Mouse (Mus musculus): ENCODE results near the gene Tfb1m. TPM values are rescaled to one million over a fixed set of nuclear protein-coding genes. Genes with fewer than 3 reads are reported as not detected.

Tfb1m gene
- total RNA-seq, 2 experiments from 2014 or later: 6.2 to 6.5 TPM

DNA sequence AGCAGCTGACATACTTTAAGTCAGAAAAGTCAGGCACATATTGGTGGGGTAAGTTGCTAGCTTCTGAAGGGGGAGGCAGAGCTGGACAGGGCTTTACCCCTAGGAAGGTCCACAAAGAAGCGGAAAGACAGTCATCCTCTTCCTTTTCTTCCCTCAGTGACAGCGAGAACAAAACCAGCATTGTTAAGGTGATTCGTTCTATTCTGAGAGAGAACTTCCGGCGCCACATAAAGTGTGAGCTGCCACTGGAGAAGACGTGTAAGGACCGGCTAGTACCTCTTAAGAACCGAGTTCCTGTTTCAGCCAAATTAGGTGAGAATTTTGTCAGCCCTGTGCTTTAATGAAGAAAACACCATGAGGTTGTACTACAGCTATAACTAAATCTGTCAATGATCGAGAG is 41.2 kb downstream of the Tfb1m start:
- intact Hi-C loops (cut with DNase I): no loop called here
- DNase-seq (ENCODE audit: low spot score in 2 of 2): no peak

DNA sequence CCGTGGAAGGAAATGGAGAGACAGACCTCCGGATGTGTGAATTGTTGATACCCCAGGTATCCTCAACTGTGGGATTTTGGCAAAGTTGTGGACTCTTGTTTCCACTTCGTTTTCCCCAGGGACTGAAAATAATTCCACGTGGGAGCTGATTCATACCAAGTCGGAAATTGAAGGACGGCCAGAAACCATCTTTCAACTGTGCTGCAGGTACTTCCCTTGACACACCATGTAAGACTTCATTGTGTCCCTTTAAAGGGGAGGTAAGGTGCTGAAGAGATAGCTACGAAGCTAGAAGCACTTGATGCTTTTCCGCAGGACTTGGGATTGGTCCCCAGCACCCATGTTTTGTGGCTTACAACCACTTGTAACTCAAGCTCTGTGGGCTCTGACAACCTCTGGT is 41.7 kb downstream of the Tfb1m start:
- DNase-seq (ENCODE audit: low spot score in 2 of 2): no peak
- intact Hi-C loops (cut with DNase I): no loop called here

GRCm38 (mm10) chr17:3514316-3514715 is 43.3 kb downstream of the Tfb1m start:
- DNase-seq (ENCODE audit: low spot score in 2 of 2): no peak
- intact Hi-C loops (cut with DNase I): no loop called here

DNA sequence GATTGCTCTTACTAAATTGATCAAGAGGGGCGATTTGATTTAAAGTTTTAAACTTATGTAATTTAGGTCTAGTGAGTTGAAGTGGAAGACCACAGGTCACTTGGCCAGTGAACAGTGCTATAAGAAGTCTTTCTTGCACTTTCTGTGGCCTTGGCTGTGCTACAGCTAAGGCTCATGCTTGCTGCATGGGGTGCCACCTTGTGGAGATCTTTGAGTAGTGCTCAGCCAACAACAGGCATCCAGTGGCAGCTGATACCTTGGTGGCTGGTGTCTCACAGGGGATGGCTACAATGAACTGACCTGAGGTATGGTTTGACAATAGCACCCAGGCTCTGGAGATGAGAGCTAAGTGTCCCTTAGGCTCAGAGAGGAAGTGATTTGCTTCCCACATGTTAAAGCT is 47.7 kb downstream of the Tfb1m start:
- DNase-seq (ENCODE audit: low spot score in 2 of 2): peak; percentile 64 to 81
- intact Hi-C loops (cut with DNase I): loop anchor here (1.0 to 5.0 kb wide), 2 partner anchors 62 to 238 kb away; no protein-coding TSS in a partner anchor

DNA sequence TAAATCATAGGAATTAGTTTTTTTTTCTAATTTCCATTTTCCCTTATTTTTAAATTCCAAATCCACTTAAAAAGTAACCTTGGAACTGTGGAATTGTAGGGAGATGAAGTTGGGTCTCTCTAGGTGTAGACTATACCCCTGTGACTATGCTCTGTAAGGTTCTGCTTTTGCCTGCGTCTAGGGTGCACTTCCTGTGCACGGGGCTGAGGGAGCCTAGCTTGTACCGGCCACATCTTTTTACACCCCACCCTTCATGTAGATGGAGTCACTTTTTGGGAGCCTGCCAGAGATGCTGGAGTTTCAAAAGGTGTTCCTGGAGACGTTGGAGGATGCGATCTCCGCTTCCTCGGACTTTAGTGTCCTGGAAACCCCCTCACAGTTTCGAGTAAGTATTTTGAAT is 51.1 kb downstream of the Tfb1m start:
- intact Hi-C loops (cut with DNase I): loop anchor here (5.0 kb wide), 1 partner anchor 234 kb away; no protein-coding TSS in a partner anchor
- no peak for DNase-seq (ENCODE audit: low spot score in 2 of 2)

DNA sequence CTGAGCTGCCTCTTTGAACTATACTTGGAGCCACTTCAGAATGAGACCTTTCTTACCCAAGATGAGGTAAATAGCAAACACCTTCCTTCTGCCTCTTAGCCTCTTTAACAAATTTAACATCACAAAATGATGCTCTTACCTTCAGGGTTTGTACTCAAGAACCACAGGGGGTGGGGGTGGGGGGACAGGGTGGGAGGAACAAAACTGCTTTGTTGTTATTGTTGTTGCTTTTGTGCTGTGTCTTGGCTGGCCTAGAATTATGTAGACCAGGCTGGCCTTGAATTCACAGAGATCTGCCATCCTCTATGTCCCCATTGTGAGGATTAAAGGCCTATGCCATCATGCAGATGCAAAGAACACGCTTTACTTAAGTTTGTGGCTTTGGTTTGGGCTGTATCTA is 51.9 kb downstream of the Tfb1m start:
- no peak for DNase-seq (ENCODE audit: low spot score in 2 of 2)

GRCm38 (mm10) chr17:3500936-3501335 is 56.6 kb downstream of the Tfb1m start:
- DNase-seq (ENCODE audit: low spot score in 2 of 2): no peak
- intact Hi-C loops (cut with DNase I): no loop called here

More for the DNA sequence above, 51.9 kb downstream of the Tfb1m start:
- intact Hi-C loops (cut with DNase I): loop anchor here (5.0 kb wide), 1 partner anchor 233 kb away; no protein-coding TSS in a partner anchor

GRCm38 (mm10) chr17:3500076-3500475 is 57.5 kb downstream of the Tfb1m start:
- intact Hi-C loops (cut with DNase I): no loop called here
- peak in 1 of 2 experiments; percentile 76 for DNase-seq (ENCODE audit: low spot score in 2 of 2)

- DNase-seq (ENCODE audit: low spot score in 2 of 2): peak in 1 of 2 experiments; percentile 60
- intact Hi-C loops (cut with DNase I): no loop called here
Observed at GRCm38 (mm10) chr17:3499468-3499867, 58.1 kb downstream of the Tfb1m start.

DNA sequence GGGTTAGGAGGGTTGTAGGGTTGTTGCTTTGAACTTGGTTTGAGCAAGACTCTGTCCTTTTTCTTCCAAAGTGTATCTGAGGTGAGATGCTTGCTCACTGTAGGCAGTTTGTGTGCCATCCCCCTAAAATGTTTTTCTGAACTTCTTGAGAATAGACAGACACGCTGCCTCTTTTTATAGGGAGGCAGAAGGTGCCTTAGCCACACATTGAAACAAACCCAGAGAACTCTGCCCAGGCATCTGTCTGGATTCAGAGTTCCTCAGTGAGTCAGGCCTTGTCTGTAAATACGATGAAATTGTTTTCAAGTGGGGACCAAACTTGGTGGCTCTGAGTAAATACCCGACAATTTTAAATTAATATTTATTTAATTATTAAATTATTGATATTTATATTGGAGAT is 59.0 kb downstream of the Tfb1m start:
- intact Hi-C loops (cut with DNase I): no loop called here
- DNase-seq (ENCODE audit: low spot score in 2 of 2): peak in 1 of 2 experiments; percentile 77

- DNase-seq (ENCODE audit: low spot score in 2 of 2): peak in 1 of 2 experiments; percentile 62
- intact Hi-C loops (cut with DNase I): no loop called here
Observed at GRCm38 (mm10) chr17:3498086-3498485, 59.5 kb downstream of the Tfb1m start.

DNA sequence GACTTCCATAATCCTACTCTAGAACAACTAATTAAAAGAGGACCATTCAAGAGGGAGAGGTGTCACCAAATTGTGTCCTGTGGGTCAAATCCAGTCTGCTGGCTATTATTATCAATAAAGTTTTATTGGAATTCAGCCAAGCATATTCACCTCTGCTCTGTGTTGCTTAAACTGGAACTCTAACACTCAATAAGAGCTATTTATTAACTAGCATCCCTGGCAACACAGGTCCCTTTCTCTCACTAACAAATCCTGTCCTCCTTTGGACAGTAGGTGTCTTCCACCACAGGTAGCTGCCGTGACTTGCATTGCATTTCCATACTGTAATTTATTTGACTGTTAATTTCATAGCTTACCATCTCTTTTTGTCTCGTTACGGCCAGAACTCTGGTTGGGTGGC is 61.5 kb downstream of the Tfb1m start:
- DNase-seq (ENCODE audit: low spot score in 2 of 2): no peak
- intact Hi-C loops (cut with DNase I): no loop called here

- DNase-seq (ENCODE audit: low spot score in 2 of 2): peak in 1 of 2 experiments; percentile 88
Observed at GRCm38 (mm10) chr17:3495576-3495975, 62.0 kb downstream of the Tfb1m start.

GRCm38 (mm10) chr17:3491667-3492066 is 65.9 kb downstream of the Tfb1m start:
- DNase-seq (ENCODE audit: low spot score in 2 of 2): no peak
- intact Hi-C loops (cut with DNase I): no loop called here

More at GRCm38 (mm10) chr17:3495576-3495975, 62.0 kb downstream of the Tfb1m start:
- intact Hi-C loops (cut with DNase I): no loop called here

DNA sequence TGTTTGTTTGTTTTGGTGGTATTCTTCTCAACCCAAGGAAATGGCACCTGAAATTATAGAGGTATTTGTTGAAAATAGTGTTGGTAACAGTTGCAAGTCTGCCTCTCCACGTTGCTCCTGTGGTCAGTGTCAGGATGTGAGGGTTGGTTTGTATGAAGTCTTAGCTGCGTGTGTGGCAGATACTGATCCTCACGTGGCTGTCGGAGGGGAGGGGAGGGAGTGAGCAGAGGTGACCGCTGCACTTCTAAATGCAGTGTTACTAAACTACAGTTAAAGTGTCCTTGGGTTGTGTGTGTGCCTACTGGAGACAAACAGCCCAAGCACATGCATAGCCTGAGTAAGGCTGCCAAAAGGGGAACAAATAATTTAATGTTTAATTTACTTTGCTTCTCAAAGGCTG is 66.5 kb downstream of the Tfb1m start:
- DNase-seq (ENCODE audit: low spot score in 2 of 2): no peak
- intact Hi-C loops (cut with DNase I): no loop called here

DNA sequence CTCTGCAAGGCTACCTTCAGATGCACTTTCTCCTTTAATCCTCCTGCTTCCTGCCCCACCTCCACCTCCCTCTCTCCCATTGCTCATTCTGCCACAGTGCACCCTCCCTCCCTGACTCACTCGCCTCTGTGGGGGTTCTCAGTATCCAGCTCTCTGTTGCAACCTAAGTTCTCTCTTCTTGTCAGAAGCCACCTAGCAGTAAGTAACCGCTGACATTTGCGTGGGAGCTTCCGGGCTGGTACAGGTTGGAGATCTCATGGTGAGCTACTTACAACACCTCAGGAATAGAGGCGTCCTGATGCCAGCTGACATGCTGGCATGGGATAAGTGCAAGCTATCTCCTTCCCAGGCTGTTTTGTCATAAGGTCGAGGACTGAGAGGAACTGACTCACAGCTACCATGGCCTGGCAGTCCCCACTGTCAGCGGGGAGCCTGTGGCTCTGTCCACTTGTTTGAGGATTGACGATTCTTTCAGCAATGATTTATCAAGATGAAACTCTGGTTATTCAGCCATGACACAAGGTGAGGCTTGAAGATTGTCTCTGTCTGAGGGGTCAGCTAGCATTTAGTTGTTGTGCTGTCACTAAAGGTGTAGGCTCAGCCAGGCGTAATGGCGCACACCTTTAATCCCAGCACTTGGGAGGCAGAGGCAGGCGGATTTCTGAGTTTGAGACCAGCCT is 67.2 kb downstream of the Tfb1m start:
- DNase-seq (ENCODE audit: low spot score in 2 of 2): no peak
- intact Hi-C loops (cut with DNase I): no loop called here

DNA sequence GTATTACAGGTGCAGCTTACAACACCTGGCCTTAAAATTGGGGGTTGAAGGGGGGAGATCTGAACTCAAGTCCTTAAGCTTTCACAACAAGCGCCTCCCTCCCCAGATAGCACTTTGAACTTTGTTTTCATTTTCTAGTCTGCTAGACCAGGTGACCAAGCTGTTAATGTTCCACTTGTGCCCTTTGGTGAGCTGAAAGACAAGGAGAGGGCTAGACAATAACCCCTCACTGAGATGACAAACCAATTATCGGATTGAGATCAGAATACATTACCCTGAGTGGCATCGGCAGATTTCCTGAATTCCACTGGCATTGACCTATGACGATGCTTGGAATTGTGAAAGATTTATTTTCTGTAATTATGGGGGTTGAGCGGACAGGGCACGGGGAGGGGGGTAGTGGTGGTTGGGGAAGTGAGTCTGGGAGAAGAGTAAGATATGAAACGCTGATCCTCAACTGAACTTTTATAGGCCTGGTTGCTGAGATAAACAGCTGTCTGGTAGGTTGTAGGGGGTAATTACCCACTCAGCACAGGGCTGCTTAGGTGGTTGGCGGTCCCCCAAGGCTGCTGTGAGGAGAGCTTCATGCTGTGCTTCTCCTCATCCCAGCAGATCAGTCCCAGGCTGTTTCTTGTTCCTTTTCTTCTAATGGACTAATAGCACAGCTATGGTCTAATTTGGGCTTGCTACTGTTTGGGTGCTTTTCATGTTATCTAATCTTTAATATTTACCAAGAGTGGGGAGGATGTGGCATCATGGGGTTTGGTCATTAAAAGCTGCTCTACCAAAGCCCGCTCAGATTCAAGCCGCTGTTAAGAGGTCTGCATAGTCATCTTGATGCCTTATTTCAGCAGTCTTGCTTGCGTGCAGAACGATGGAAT is 69.6 kb downstream of the Tfb1m start:
- DNase-seq (ENCODE audit: low spot score in 2 of 2): no peak
- intact Hi-C loops (cut with DNase I): no loop called here

- intact Hi-C loops (cut with DNase I): no loop called here
- DNase-seq (ENCODE audit: low spot score in 2 of 2): no peak
Observed at GRCm38 (mm10) chr17:3487211-3487610, 70.4 kb downstream of the Tfb1m start.

GRCm38 (mm10) chr17:3485851-3486250 is 71.7 kb downstream of the Tfb1m start:
- intact Hi-C loops (cut with DNase I): no loop called here

DNA sequence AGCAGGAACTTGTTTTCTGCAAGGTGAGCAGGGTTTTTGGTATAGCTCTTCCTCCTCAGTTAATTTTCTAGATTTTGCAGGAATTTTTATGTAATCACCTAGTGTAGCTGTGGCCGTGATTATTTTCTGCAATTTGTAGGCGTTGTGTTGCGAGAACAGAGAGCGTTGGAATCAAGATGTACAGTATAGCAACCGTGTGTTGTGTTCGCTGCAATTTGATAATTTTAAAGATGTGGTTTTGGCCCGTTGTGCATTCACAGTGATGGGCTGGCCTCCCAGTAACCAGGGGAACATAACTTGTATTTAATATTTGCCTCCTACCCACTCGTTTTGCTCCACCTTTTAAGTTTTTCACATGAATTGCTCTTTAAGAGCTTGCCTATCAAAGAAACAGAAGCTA is 74.5 kb downstream of the Tfb1m start:
- DNase-seq (ENCODE audit: low spot score in 2 of 2): peak in 1 of 2 experiments; percentile 61
- intact Hi-C loops (cut with DNase I): no loop called here

More at GRCm38 (mm10) chr17:3485851-3486250, 71.7 kb downstream of the Tfb1m start:
- no peak for DNase-seq (ENCODE audit: low spot score in 2 of 2)
